Mouse (Mus musculus): ENCODE data around the gene Fam129a. TPM values are rescaled to one million over a fixed set of nuclear protein-coding genes. Genes with fewer than 3 reads are reported as not detected.
"Not testable (repeated sequence)": the region's sequence is repeated elsewhere in the genome, so short reads cannot be mapped to it uniquely, and the experiment has no call there.

Fam129a gene
- polyA plus RNA-seq, 1 experiment from 2014 or later, result 0.70 TPM

DNA sequence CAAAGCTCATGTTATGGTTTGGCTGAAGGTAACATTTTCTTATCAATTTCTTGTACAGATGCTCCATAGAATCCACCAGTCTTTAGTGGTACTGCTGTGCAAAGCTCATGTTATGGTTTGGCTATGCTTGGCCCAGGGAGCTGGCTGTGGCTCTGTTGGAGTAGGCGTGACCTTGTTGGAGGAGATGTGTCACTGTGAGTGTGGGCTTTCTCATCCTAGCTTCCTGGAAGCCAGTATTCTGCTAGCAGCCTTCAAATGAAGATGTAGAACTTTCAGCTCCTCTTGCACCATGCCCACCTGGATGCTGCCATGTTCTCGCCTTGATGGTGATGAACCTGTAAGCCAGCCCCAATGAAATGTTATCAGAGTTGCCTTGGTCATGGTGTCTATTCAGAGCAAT is 178.9 kb downstream of the Fam129a start:
- H3K4me3 ChIP-seq (ENCODE audit: low read depth, low read length); H3K4me1 ChIP-seq (ENCODE audit: control insufficient read depth, insufficient read depth, low read length); H3K9me3 ChIP-seq (replicated peaks; ENCODE audit: control insufficient read depth, low read length, poor library complexity, severe bottlenecking); H3K4me2 ChIP-seq (ENCODE audit: low read length); H3K36me3 ChIP-seq (ENCODE audit: control insufficient read depth, insufficient read depth, low read length); H3K27ac ChIP-seq (ENCODE audit: low read length); H3K27me3 ChIP-seq (ENCODE audit: control insufficient read depth, insufficient read depth, low read depth, low read length); ATAC-seq; H3K9ac ChIP-seq (ENCODE audit: low read depth, low read length): not testable (repeated sequence)
- WGBS, result 94% methylated on average over 2 of the region's 2 CpGs

DNA sequence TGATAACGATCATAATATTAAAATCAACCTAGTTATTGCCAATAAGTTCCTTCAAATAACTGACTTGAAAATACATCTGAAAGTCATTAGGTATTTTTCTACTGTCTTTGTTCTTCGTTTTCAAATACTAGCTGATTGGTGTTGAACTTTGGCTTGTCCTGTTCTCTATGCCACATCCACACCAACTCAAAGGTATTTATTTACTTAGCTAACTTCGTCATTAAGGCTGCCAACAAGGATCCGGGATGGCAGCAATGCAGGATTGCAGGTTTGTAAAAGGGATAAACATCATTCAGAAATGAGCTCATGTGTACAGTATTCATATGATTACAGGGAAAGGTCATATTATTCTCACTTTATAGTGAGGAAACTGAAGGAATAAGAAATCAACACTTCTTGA is 182.0 kb downstream of the Fam129a start:
- Histone ChIP-seq H3K4me1 (ENCODE audit: control insufficient read depth, insufficient read depth, low read length) (peaks cover 20% of the 10 kb centered on the region), H3K4me3 (ENCODE audit: low read depth, low read length) (no peak overlapping the region), H3K27me3 (ENCODE audit: control insufficient read depth, insufficient read depth, low read depth, low read length) (no peaks in the 10 kb centered on the region), H3K9me3 (replicated peaks; ENCODE audit: control insufficient read depth, low read length, poor library complexity, severe bottlenecking) (no peaks in the 10 kb centered on the region), H3K27ac (ENCODE audit: low read length) (no peak overlapping the region), H3K9ac (ENCODE audit: low read depth, low read length) (no peak overlapping the region), H3K36me3 (ENCODE audit: control insufficient read depth, insufficient read depth, low read length) (no peaks in the 10 kb centered on the region), H3K4me2 (ENCODE audit: low read length) (no peak overlapping the region)
- ATAC-seq, result no peak
- 84% methylated on average over 4 of the region's 4 CpGs for WGBS

DNA sequence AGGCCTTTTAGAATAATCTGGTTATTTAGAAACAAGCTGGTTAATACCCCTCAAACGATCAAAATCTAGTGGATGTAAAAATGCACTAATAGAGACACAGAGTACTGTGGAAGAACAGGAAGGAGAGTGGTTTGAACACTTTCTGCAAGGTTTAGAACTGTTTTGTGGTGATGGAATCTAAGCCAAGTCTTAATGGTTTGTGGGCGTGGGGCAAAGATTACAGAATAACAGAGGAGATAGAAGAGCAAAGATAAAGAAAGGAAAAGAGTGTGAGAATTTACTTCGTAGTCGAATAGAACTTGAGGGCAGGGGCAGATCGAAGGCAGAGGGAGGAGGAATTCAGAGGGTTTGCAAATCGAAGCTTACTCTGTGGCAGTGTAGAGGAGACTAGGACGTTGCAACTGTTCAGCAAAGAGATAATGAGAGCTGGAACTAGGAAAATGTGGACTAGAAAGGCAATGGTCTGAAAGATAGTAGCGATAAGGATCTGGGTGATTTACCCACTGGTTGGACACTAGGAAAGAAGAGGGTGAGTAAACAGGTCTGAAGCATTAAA is 182.5 kb downstream of the Fam129a start:
- ATAC-seq, result no peak
- WGBS, result 84% methylated on average over 8 of the region's 8 CpGs
- Histone ChIP-seq H3K9me3 (replicated peaks; ENCODE audit: control insufficient read depth, low read length, poor library complexity, severe bottlenecking) (no peaks in the 10 kb centered on the region), H3K4me1 (ENCODE audit: control insufficient read depth, insufficient read depth, low read length) (peaks cover 20% of the 10 kb centered on the region), H3K36me3 (ENCODE audit: control insufficient read depth, insufficient read depth, low read length) (no peaks in the 10 kb centered on the region), H3K4me2 (ENCODE audit: low read length) (no peak overlapping the region), H3K27ac (ENCODE audit: low read length) (no peak overlapping the region), H3K9ac (ENCODE audit: low read depth, low read length) (no peak overlapping the region), H3K4me3 (ENCODE audit: low read depth, low read length) (no peak overlapping the region), H3K27me3 (ENCODE audit: control insufficient read depth, insufficient read depth, low read depth, low read length) (no peaks in the 10 kb centered on the region)

DNA sequence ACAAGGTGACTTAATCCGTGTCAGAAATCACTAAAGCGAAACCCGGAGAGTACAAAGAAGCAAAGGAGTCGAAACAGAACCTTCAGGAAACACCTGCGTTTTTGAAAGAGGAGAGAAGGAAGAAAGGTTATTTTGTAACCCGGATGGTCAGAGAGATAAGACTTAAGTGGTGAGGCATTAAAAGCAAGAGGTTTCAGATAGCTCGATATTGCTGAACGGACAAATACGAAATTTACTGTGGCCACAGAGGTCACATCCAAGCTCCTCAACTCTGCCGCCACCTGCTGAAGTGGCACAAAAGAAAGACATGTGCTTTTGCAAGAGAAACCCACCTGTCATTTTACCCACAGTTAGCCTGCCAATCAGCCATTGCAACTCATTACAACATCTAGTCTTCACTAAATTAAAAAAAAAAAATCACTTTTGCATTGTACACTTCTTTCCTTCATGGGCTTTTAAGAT is 183.1 kb downstream of the Fam129a start:
- no peaks in the 10 kb centered on the region for H3K36me3 ChIP-seq (ENCODE audit: control insufficient read depth, insufficient read depth, low read length)
- H3K4me2 ChIP-seq (ENCODE audit: low read length), result peak overlapping the region; percentile 56
- WGBS, result 77% methylated on average over 10 of the region's 10 CpGs
- H3K27me3 ChIP-seq (ENCODE audit: control insufficient read depth, insufficient read depth, low read depth, low read length), result no peaks in the 10 kb centered on the region
- H3K9ac ChIP-seq (ENCODE audit: low read depth, low read length), result no peak overlapping the region
- no peak overlapping the region for H3K27ac ChIP-seq (ENCODE audit: low read length)
- ATAC-seq, result no peak
- peak overlapping the region; percentile 96 for H3K4me3 ChIP-seq (ENCODE audit: low read depth, low read length)
- H3K4me1 ChIP-seq (ENCODE audit: control insufficient read depth, insufficient read depth, low read length), result peaks cover 20% of the 10 kb centered on the region
- H3K9me3 ChIP-seq (replicated peaks; ENCODE audit: control insufficient read depth, low read length, poor library complexity, severe bottlenecking), result no peaks in the 10 kb centered on the region

DNA sequence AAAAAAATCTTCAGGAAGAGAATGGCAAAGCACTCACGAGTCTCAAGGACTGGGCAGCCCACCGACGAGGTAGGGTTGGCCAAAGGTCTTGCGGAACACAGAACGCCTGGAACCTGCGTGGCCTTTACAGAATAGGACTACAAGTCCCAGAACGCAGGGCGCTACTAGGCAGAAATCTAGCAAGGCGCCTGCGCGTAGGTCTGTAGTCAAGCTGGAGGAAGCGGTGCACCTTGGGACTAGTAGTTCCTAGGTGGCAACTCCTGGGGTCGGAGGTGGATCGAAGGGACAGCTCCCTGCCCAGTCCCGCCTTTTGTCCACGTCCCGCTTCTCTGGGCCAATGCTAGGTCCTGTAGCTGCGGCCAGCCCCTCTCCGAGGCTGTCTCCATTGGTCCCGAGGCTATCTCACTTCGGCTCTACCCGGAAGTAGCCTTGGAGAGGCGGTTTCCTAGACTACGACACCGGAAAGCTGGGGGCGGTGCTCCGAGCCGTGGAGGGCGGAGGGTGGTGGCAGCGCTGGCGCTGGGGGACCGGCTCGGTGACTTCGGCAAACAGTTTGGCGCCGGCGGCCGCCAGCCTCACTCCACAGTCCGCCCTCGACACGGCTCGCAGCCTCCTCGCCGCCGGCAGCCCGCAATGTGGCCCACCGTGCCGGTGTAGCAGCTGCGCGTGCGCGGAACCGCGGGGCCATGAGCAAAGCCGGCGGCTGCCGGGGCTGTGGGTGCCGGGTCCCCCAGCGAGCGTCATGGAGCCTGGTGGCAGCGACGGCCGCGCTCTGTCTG is 184.1 kb downstream of the Fam129a start, which contains the start of gene Edem3:
Gene Edem3, plus strand, starts transcription at position 491 of the 779 bp plus-strand sequence.
- ATAC-seq, result peak; percentile 100
- H3K27me3 ChIP-seq (ENCODE audit: control insufficient read depth, insufficient read depth, low read depth, low read length), result no peaks in the 10 kb centered on the region
- WGBS, result under 1% methylated on average over 64 of the region's 64 CpGs
- H3K36me3 ChIP-seq (ENCODE audit: control insufficient read depth, insufficient read depth, low read length), result no peaks in the 10 kb centered on the region
- peak within 1 kb of the TSS; percentile 82 for H3K9ac ChIP-seq (ENCODE audit: low read depth, low read length)
- H3K4me2 ChIP-seq (ENCODE audit: low read length), result peak within 1 kb of the TSS; percentile 95
- no peaks in the 10 kb centered on the region for H3K9me3 ChIP-seq (replicated peaks; ENCODE audit: control insufficient read depth, low read length, poor library complexity, severe bottlenecking)
- H3K4me1 ChIP-seq (ENCODE audit: control insufficient read depth, insufficient read depth, low read length), result peaks cover 20% of the 10 kb centered on the region
- peak within 1 kb of the TSS; percentile 96 for H3K4me3 ChIP-seq (ENCODE audit: low read depth, low read length)
- peak within 1 kb of the TSS; percentile 89 for H3K27ac ChIP-seq (ENCODE audit: low read length)

DNA sequence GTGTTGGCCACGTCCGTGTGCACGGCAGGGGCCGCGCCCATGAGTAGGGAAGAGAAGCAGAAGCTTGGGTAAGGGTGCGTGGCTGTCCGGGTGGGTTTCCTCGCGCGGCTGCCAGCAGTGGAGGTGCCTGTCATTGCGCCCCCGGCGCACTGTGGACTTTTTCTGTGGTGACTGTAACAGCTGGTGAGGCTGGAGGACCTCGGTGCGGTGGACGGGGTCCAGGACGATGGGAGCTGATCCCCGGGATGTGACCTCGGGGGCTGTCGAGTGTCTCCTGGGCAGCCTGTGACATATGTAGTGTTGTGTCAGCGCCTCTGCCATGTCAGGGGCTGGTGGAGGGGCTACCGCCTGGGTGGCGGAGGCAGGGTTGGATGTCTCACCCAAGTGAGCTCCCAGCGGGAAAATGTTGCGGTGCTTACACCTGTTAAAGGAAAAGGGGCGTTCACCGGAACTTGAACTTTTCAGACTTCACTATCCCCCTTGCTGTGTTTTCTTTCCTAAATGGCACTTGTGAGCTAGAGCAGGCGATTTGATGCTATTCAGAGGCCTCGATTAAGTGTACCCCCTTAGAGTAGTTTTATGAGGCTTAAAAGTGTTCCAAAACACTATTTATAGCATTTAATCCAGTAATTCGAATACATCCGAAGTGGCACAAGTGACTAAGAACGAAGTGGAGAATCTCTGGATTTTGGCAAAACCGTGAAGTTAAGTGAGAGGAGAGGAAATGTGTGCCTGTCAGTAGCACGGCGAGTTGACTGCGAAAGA is 184.9 kb downstream of the Fam129a start:
- 8% methylated on average over 36 of the region's 36 CpGs for WGBS

DNA sequence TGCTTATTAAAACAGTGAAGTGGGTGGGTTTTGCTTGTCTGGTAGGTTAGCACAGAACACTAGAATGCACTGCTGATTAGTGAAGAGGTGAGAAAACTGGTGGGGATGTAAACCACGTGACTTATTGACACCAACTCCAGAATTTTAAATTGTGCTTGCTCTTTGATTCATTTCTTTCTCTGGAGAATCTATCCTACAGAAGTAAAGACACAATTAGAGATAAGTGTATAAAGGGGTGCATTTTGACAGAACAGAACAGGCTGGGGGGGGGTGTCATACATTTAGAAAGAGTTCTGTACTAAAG is 185.4 kb downstream of the Fam129a start:
- ATAC-seq, result no peak
- Histone ChIP-seq H3K4me1 (ENCODE audit: control insufficient read depth, insufficient read depth, low read length) (peaks cover 20% of the 10 kb centered on the region), H3K9me3 (replicated peaks; ENCODE audit: control insufficient read depth, low read length, poor library complexity, severe bottlenecking) (no peaks in the 10 kb centered on the region), H3K9ac (ENCODE audit: low read depth, low read length) (peak overlapping the region; percentile 82; the same call in 1 of the 2 replicates), H3K36me3 (ENCODE audit: control insufficient read depth, insufficient read depth, low read length) (peaks cover 5% of the 10 kb centered on the region), H3K27me3 (ENCODE audit: control insufficient read depth, insufficient read depth, low read depth, low read length) (no peaks in the 10 kb centered on the region), H3K4me3 (ENCODE audit: low read depth, low read length) (peak overlapping the region; percentile 96), H3K4me2 (ENCODE audit: low read length) (peak overlapping the region; percentile 95), H3K27ac (ENCODE audit: low read length) (no peak overlapping the region)
- WGBS, result 32% methylated on average over 1 of the region's 1 CpGs

More for the DNA sequence above, 184.9 kb downstream of the Fam129a start:
- Histone ChIP-seq H3K4me3 (ENCODE audit: low read depth, low read length) (peak overlapping the region; percentile 96), H3K27ac (ENCODE audit: low read length) (peak overlapping the region; percentile 89), H3K4me1 (ENCODE audit: control insufficient read depth, insufficient read depth, low read length) (peaks cover 20% of the 10 kb centered on the region), H3K36me3 (ENCODE audit: control insufficient read depth, insufficient read depth, low read length) (no peaks in the 10 kb centered on the region; the same call in 1 of the 2 replicates), H3K9ac (ENCODE audit: low read depth, low read length) (peak overlapping the region; percentile 82), H3K4me2 (ENCODE audit: low read length) (peak overlapping the region; percentile 95), H3K9me3 (replicated peaks; ENCODE audit: control insufficient read depth, low read length, poor library complexity, severe bottlenecking) (no peaks in the 10 kb centered on the region), H3K27me3 (ENCODE audit: control insufficient read depth, insufficient read depth, low read depth, low read length) (no peaks in the 10 kb centered on the region)
- no peak for ATAC-seq

DNA sequence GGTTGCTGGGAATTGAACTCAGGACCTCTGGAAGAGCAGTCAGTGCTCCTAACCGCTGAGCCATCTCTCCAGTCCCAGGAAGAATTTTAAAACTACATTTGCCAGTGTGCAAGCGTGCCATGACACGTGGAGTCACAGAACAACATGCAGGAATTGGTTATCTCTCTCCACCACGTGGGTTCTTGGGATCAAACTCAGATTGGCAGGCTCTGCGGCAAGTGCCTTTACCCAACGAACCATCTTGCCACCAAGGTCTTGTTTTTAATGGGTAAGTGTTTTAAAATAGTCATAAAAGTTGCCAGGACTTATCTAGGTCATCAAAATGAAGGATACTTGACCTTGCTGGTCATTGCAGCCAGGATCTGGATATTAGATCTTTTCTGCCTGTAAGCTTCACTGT is 187.3 kb downstream of the Fam129a start:
- peaks cover 20% of the 10 kb centered on the region for H3K4me1 ChIP-seq (ENCODE audit: control insufficient read depth, insufficient read depth, low read length)
- H3K9me3 ChIP-seq (replicated peaks; ENCODE audit: control insufficient read depth, low read length, poor library complexity, severe bottlenecking), result no peaks in the 10 kb centered on the region
- H3K27me3 ChIP-seq (ENCODE audit: control insufficient read depth, insufficient read depth, low read depth, low read length), result no peaks in the 10 kb centered on the region
- no peak overlapping the region for H3K4me2 ChIP-seq (ENCODE audit: low read length)
- ATAC-seq, result no peak
- 91% methylated on average over 6 of the region's 6 CpGs for WGBS
- no peak overlapping the region for H3K9ac ChIP-seq (ENCODE audit: low read depth, low read length)
- H3K4me3 ChIP-seq (ENCODE audit: low read depth, low read length), result no peak overlapping the region
- no peak overlapping the region for H3K27ac ChIP-seq (ENCODE audit: low read length)
- peaks cover 8% of the 10 kb centered on the region for H3K36me3 ChIP-seq (ENCODE audit: control insufficient read depth, insufficient read depth, low read length)

DNA sequence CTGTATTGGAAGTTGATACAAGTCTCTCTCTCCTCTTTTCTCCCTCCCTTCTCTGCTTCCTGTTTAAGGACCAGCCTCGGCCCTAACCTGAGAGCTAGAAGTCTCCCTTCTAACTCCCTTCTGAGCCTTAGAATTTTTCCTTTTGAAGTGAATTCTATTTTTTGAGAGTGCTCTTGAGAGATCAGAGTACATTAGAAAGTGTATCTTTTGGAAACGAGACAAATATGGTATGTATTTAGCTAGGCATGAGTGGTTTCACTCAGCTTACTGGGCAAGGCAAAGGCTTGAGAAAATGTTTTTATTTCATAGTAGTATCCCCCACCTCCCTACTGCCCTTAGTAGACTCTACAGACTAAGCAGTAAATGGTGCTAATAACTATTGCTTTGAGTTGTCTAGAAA is 188.0 kb downstream of the Fam129a start:
- Histone ChIP-seq H3K4me1 (ENCODE audit: control insufficient read depth, insufficient read depth, low read length) (peaks cover 19% of the 10 kb centered on the region), H3K4me3 (ENCODE audit: low read depth, low read length) (no peak overlapping the region), H3K9ac (ENCODE audit: low read depth, low read length) (no peak overlapping the region), H3K36me3 (ENCODE audit: control insufficient read depth, insufficient read depth, low read length) (peaks cover 8% of the 10 kb centered on the region), H3K27ac (ENCODE audit: low read length) (no peak overlapping the region), H3K4me2 (ENCODE audit: low read length) (no peak overlapping the region), H3K9me3 (replicated peaks; ENCODE audit: control insufficient read depth, low read length, poor library complexity, severe bottlenecking) (no peaks in the 10 kb centered on the region), H3K27me3 (ENCODE audit: control insufficient read depth, insufficient read depth, low read depth, low read length) (no peaks in the 10 kb centered on the region)
- 66% methylated on average over 2 of the region's 2 CpGs for WGBS
- no peak for ATAC-seq

All from midbrain, embryonic 16.5 days (tissue).